Mouse (Mus musculus) hindbrain, postnatal 0 days (tissue): Measurements from ENCODE around the gene Nrcam. TPM values are rescaled to one million over a fixed set of nuclear protein-coding genes. Genes with fewer than 3 reads are reported as not detected.

Experiments
- ATAC-seq: fragments of 200-750 bp; cut with Nextera tagmentation; 2 replicates; pipeline ENCODE4 v1.8.0; 2017; ENCODE audit warnings: mild to moderate bottlenecking, moderate TSS enrichment, moderate library complexity
- DNase-seq: peaks from one replicate; pipeline ENCODE4 v3.0.0-alpha.2; 2015; ENCODE audit warnings: low spot score
- H3K27ac ChIP-seq: fragments of 300-500 bp; sonication (generic); 2 replicates; pipeline ENCODE4 v1.5.1; 2014; ENCODE audit warnings: mild to moderate bottlenecking
- H3K27me3 ChIP-seq: fragments of 300-500 bp; sonication (generic); 2 replicates; pipeline ENCODE4 v1.6.1; 2014; ENCODE audit warnings: low read length, mixed read lengths; ENCODE audit not compliant: insufficient read depth
- H3K36me3 ChIP-seq: fragments of 300-500 bp; sonication (generic); 2 replicates; pipeline ENCODE4 v1.6.1; 2014; ENCODE audit warnings: low read length, mixed read lengths; ENCODE audit not compliant: insufficient read depth
- H3K4me1 ChIP-seq: fragments of 300-500 bp; sonication (generic); 2 replicates; pipeline ENCODE4 v1.6.1; 2014; ENCODE audit warnings: antibody characterized with exemption, low read length, mixed read lengths; ENCODE audit not compliant: insufficient read depth
- H3K4me2 ChIP-seq: fragments of 300-500 bp; sonication (generic); 2 replicates; pipeline ENCODE4 v1.6.1; 2014; ENCODE audit warnings: low read depth, mild to moderate bottlenecking, low read length, moderate library complexity, mixed read lengths
- H3K4me3 ChIP-seq: fragments of 300-500 bp; sonication (generic); 2 replicates; pipeline ENCODE4 v1.5.1; 2014; ENCODE audit warnings: low read length
- H3K9ac ChIP-seq: fragments of 300-500 bp; sonication (generic); replicated peaks from 2 replicates; pipeline ENCODE4 v1.6.1; 2014; ENCODE audit warnings: mild to moderate bottlenecking, low read length, moderate library complexity, mixed read lengths
- H3K9me3 ChIP-seq: fragments of 300-500 bp; sonication (generic); 2 replicates; pipeline ENCODE4 v1.6.1; 2016; ENCODE audit warnings: low read length, mixed read lengths
- CTCF ChIP-seq: IDR thresholded peaks from 2 replicates; pipeline ENCODE4 v1.5.1; 2016; ENCODE audit warnings: antibody characterized with exemption, control low read depth, low read depth
- WGBS: fragments of 180-500 bp; shearing (Covaris S2); extraction: QIAGEN DNeasy Blood & Tissue Kit; methylation state at CpG from one replicate; pipeline ENCODE4 v1.1.7; 2014; 5-methylcytosine and 5-hydroxymethylcytosine counted together
- polyA plus RNA-seq: library from polyadenylated mRNA; unstranded; fragments of >200 nt; fragmentation: Nextera tagmentation; extraction: Ambion mirVana; gene quantifications from 2 replicates; pipeline ENCODE4 v1.2.1, GENCODE M21; 2015
- total RNA-seq: library from RNA; depleted of rRNA; stranded (reverse); fragments of >200 nt; gene quantifications from 2 replicates; pipeline ENCODE4 v1.2.3, GENCODE M21; 2014

Nrcam gene
- total and polyA plus RNA-seq, 2 experiments from 2014 or later = 113 to 163 TPM

GRCm38 (mm10) chr12:44547721-44548369 lies 219.2 kb downstream of the Nrcam start:
- peak; percentile 83 for TF ChIP-seq CTCF
- no peaks in the 10 kb centered on the region for H3K27me3 ChIP-seq
- H3K36me3 ChIP-seq = peaks cover 12% of the 10 kb centered on the region; the same call in 1 of the 2 replicates
- H3K9me3 ChIP-seq = no peaks in the 10 kb centered on the region
- ATAC-seq = peak; percentile 63; the same call in 1 of the 2 replicates
- WGBS = 44% methylated on average over 8 of the region's 8 CpGs
- no peak overlapping the region for H3K4me2 ChIP-seq
- no peak overlapping the region for H3K4me3 ChIP-seq
- H3K4me1 ChIP-seq = no peaks in the 10 kb centered on the region
- DNase-seq = peak; percentile 93
- no peak overlapping the region for H3K27ac ChIP-seq
- H3K9ac ChIP-seq = no peak overlapping the region

GRCm38 (mm10) chr12:44548465-44548864 lies 219.8 kb downstream of the Nrcam start:
- 0 out of 2 replicates have a peak, but pooled peaks have one; percentile 33 for ATAC-seq

GRCm38 (mm10) chr12:44551614-44552013 lies 222.9 kb downstream of the Nrcam start:
- H3K9me3 ChIP-seq = no peaks in the 10 kb centered on the region
- DNase-seq (no peak), ATAC-seq (no peak)
- no peak overlapping the region for H3K27ac ChIP-seq
- no peaks in the 10 kb centered on the region for H3K4me1 ChIP-seq
- no peak overlapping the region for H3K9ac ChIP-seq
- peaks cover 12% of the 10 kb centered on the region; the same call in 1 of the 2 replicates for H3K36me3 ChIP-seq
- H3K4me2 ChIP-seq = no peak overlapping the region
- no peaks in the 10 kb centered on the region for H3K27me3 ChIP-seq
- no peak overlapping the region for H3K4me3 ChIP-seq
- no peak for TF ChIP-seq CTCF

More at GRCm38 (mm10) chr12:44548465-44548864, 219.8 kb downstream of the Nrcam start:
- H3K9ac ChIP-seq = no peak overlapping the region
- no peaks in the 10 kb centered on the region for H3K27me3 ChIP-seq
- DNase-seq = no peak
- H3K4me1 ChIP-seq = no peaks in the 10 kb centered on the region
- peaks cover 12% of the 10 kb centered on the region; the same call in 1 of the 2 replicates for H3K36me3 ChIP-seq
- no peaks in the 10 kb centered on the region for H3K9me3 ChIP-seq
- no peak for TF ChIP-seq CTCF
- 72% methylated on average over 9 of the region's 9 CpGs for WGBS
- no peak overlapping the region for H3K27ac ChIP-seq
- H3K4me2 ChIP-seq = no peak overlapping the region
- no peak overlapping the region for H3K4me3 ChIP-seq

- no peak for ATAC-seq
- TF ChIP-seq CTCF = no peak
- peaks cover 15% of the 10 kb centered on the region; the same call in 1 of the 2 replicates for H3K36me3 ChIP-seq
- H3K4me3 ChIP-seq = no peak overlapping the region
- H3K9ac ChIP-seq = no peak overlapping the region
- no peak overlapping the region for H3K4me2 ChIP-seq
- H3K9me3 ChIP-seq = no peaks in the 10 kb centered on the region
- H3K4me1 ChIP-seq = no peaks in the 10 kb centered on the region
- WGBS = 66% methylated on average over 2 of the region's 2 CpGs
- no peak overlapping the region for H3K27ac ChIP-seq
- H3K27me3 ChIP-seq = no peaks in the 10 kb centered on the region
- DNase-seq = no peak
Measured at GRCm38 (mm10) chr12:44554051-44554450, 225.4 kb downstream of the Nrcam start.

- WGBS = 96% methylated on average over 1 of the region's 1 CpGs
- Histone ChIP-seq H3K9me3 (no peaks in the 10 kb centered on the region), H3K27ac (no peak overlapping the region), H3K4me1 (no peaks in the 10 kb centered on the region), H3K27me3 (no peaks in the 10 kb centered on the region), H3K36me3 (peaks cover 19% of the 10 kb centered on the region; the same call in 1 of the 2 replicates), H3K4me3 (no peak overlapping the region), H3K4me2 (no peak overlapping the region), H3K9ac (no peak overlapping the region)
- DNase-seq (no peak), ATAC-seq (no peak)
- TF ChIP-seq CTCF = no peak
Measured at GRCm38 (mm10) chr12:44554808-44555207, 226.1 kb downstream of the Nrcam start.

GRCm38 (mm10) chr12:44560002-44560401 lies 231.3 kb downstream of the Nrcam start:
- Histone ChIP-seq H3K36me3 (peaks cover 19% of the 10 kb centered on the region; the same call in 1 of the 2 replicates), H3K4me1 (no peaks in the 10 kb centered on the region), H3K9me3 (no peaks in the 10 kb centered on the region), H3K27me3 (no peaks in the 10 kb centered on the region), H3K9ac (no peak overlapping the region), H3K4me3 (no peak overlapping the region), H3K4me2 (no peak overlapping the region), H3K27ac (no peak overlapping the region)
- no peak for DNase-seq
- no peak for TF ChIP-seq CTCF
- ATAC-seq = no peak

- TF ChIP-seq CTCF = peak; percentile 63
- no peak overlapping the region for H3K9ac ChIP-seq
- no peak overlapping the region for H3K4me2 ChIP-seq
- H3K4me3 ChIP-seq = no peak overlapping the region
- H3K36me3 ChIP-seq = peaks cover 27% of the 10 kb centered on the region
- H3K4me1 ChIP-seq = no peaks in the 10 kb centered on the region
- no peaks in the 10 kb centered on the region for H3K9me3 ChIP-seq
- no peak overlapping the region for H3K27ac ChIP-seq
- peak; percentile 69; the same call in 1 of the 2 replicates for ATAC-seq
- H3K27me3 ChIP-seq = no peaks in the 10 kb centered on the region
- 83% methylated on average over 7 of the region's 7 CpGs for WGBS
- DNase-seq = peak; percentile 61
Measured at GRCm38 (mm10) chr12:44570070-44570469, 241.4 kb downstream of the Nrcam start.
